Mouse (Mus musculus) adrenal gland, adult 18-20 months (tissue): Measurements from ENCODE around the gene Pced1b. TPM values are rescaled to one million over a fixed set of nuclear protein-coding genes. Genes with fewer than 3 reads are reported as not detected.

Experiments used
- DNase-seq, 2 experiments: peaks; one replicate each; pipeline ENCODE4 v3.0.0; 2021 to 2022; ENCODE audit warnings: low spot score in 2 of 2
- total RNA-seq, 2 experiments: library from RNA; stranded (reverse); gene quantifications; 1 replicate in 1 of 2; 2 replicates in 1 of 2; pipeline ENCODE4 v1.2.3; 2021

Gene Pced1b
- total RNA-seq, 2 experiments from 2014 or later, result 15.9 to 17.9 TPM

DNA sequence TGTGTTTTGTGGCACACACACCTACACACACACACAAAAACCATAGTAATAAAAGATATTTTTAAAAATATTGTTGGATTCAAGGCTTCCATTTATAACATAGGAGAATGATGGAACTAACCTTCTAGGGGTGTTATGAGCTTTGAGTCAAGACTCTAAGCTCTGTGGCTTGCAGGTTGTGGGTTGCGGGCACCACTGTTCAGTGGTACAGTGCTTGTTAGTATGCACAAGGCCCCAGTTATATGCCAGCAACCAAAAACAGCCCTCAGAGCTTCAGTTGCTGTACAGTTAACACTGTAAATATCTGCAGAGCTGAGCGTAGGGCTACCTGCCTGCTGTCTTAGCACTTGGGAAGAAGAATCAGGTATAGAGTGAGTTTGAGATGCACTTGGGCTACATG is 144.5 kb downstream of the Pced1b start:
- no peak for DNase-seq

- DNase-seq, result no peak
These were observed 147.7 kb downstream of the Pced1b start for GRCm38 (mm10) chr15:97394561-97394960.

- no peak for DNase-seq
These were observed 149.8 kb downstream of the Pced1b start for GRCm38 (mm10) chr15:97396586-97397299.

- no peak for DNase-seq
These were observed 150.9 kb downstream of the Pced1b start for GRCm38 (mm10) chr15:97397793-97398192.

- no peak for DNase-seq
These were observed 154.0 kb downstream of the Pced1b start for GRCm38 (mm10) chr15:97400866-97401265.

GRCm38 (mm10) chr15:97404483-97404882 is 157.6 kb downstream of the Pced1b start:
- no peak for DNase-seq

GRCm38 (mm10) chr15:97404998-97405397 is 158.1 kb downstream of the Pced1b start:
- DNase-seq, result no peak

DNA sequence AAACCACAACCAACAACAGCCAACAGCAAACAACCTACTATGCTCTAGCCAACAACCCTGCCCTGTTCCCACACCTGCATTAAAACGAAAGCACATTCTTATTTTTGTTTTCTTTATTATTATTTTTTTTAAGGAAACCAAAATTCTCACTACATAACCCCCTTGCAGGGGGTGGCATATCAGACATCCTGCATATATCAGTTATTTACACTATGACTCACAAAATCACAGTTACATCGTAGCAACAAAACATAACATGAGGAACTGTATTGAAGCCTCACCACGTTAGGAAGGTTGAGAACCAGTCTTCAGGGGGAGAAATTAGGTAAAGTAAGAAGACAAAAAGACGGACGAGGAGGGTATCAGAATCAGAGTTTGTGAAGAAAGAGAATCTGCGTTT is 159.2 kb downstream of the Pced1b start:
- DNase-seq, result no peak

GRCm38 (mm10) chr15:97407496-97408454 is 160.9 kb downstream of the Pced1b start:
- DNase-seq, result no peak

DNA sequence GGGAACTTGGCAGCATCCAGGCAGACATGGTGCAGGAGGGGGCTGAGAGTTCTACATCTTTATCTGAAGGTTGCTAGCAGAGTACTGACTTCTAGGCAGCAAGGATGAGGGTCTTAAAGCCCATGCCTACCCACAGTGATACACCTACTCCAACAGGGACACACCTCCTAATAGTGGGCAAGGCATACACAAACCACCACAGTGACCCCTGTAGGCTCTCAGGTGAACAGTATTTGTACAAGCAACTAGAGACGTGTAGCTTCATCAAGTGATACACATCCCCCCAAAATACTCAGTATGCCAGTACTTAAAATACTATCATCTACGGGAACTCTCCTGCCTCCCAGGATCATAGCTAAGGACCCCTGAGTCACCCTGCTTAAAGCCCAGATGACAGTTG is 164.2 kb downstream of the Pced1b start:
- no peak for DNase-seq

DNA sequence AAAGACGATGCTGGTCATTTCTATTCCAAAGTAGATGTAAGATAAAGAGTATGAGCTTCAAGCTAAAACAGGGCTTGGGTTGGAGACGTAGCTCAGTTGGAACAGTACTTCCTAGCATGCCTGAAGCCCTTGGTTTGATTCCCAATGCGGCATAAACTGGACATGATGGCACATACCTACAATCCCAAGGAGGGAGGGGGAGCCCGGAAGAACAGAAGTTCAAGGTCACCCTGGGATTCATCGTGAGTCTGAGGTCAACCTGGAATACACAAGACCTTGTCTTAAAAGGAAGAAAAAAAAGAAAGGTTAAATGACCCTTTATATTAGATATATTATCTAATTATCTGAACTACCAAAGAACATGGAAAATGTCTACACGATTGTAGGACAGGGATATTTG is 164.8 kb downstream of the Pced1b start:
- no peak for DNase-seq

GRCm38 (mm10) chr15:97412308-97412707 is 165.4 kb downstream of the Pced1b start:
- no peak for DNase-seq

GRCm38 (mm10) chr15:97412861-97413260 is 166.0 kb downstream of the Pced1b start:
- DNase-seq, result no peak

- DNase-seq, result no peak
These were observed 168.0 kb downstream of the Pced1b start for GRCm38 (mm10) chr15:97414718-97415413.

- no peak for DNase-seq
These were observed 168.6 kb downstream of the Pced1b start for GRCm38 (mm10) chr15:97415426-97415946.

DNA sequence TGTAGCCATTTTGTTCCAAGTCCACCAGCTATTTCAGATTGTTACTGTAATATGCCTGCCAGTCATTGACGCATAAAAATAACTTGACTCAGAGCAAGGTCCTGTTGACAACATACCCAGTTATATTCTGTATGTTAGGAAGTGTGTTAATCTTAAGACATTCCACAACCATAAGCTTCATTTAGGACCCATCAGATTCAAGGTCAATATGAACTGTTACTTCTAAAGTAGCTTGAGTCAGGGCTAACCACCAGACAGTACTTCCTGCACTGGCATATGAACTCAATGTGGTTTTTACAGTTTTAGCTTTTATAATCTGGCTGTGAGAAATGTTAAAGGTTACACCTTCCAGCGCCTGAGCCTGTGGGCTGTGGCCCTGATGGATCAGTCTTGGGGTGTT is 173.4 kb downstream of the Pced1b start:
- no peak for DNase-seq

DNA sequence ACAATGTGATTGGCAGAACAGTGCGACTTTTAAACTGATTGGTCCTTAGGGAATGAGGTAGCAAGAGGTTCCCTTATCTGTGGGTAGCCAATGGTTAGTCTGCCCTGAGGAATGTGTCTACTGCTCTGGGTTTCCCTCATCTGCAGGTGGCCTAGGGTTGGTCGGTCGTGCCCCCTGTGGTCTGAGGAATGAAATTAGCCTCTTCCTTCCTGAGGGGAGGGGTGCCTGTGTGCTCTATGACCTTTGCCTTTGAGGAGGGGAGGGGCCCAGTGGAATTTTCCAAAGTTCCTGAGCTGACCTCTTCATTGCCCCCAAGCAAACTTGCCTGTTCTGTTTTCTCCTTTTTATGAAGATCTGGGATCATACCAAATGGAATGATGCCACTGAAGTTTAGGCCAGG is 174.6 kb downstream of the Pced1b start:
- no peak for DNase-seq

DNA sequence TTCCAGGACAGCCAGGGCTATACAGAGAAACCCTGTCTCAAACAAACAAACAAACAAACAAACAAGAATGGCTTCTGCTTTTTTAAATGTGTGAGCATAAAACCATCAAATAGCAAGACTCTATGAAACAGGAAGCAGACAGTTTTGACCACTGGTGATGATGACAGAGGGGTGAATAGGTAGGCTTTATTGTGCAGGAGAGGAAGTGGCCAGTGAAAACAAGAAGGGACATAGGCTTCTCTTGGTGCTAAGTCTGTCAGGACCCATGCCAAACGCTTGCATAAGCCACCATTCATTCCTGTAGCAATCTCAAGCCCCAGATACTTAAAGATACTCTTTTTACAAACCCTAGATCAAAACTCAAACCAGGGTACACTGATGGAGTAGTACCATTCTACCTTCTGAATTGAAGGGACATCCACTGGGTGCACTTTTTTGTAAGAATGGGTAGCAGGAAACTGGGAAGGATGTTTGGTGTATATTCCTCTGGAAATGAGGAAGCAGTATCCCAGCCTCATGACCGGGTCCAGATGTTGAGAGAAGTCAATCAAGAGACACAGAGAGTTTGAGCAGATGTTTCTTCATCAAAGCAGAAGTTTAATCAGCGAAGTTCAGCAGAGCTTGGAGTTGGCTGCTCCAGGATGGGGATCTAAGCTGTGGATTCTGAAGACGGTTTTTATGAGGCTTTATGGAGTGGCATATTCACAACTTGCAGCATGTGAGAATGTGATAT is 175.5 kb downstream of the Pced1b start:
- no peak for DNase-seq

- no peak for DNase-seq
These were observed 177.5 kb downstream of the Pced1b start for GRCm38 (mm10) chr15:97424375-97424774.

- no peak for DNase-seq
These were observed 178.1 kb downstream of the Pced1b start for GRCm38 (mm10) chr15:97424961-97425360.
